Mouse (Mus musculus) limb, embryonic 12.5 days (tissue): ENCODE data around the gene Il16. TPM values are rescaled to one million over a fixed set of nuclear protein-coding genes. Genes with fewer than 3 reads are reported as not detected.

Experiments
- ATAC-seq: fragments of 200-750 bp; cut with Nextera tagmentation; 2 replicates; pipeline ENCODE4 v1.8.0; 2017; ENCODE audit warnings: low read depth, moderate TSS enrichment; ENCODE audit not compliant: insufficient number of reproducible peaks, insufficient read depth, low FRiP score, low TSS enrichment
- H3K27ac ChIP-seq: fragments of 300-500 bp; sonication (generic); 2 replicates; pipeline ENCODE4 v1.5.1; 2016; ENCODE audit warnings: mild to moderate bottlenecking, moderate library complexity
- H3K27me3 ChIP-seq: fragments of 300-500 bp; sonication (generic); 2 replicates; pipeline ENCODE4 v1.6.1; 2016; ENCODE audit warnings: mild to moderate bottlenecking, moderate library complexity
- H3K36me3 ChIP-seq: fragments of 300-500 bp; sonication (generic); 2 replicates; pipeline ENCODE4 v1.6.1; 2016; ENCODE audit warnings: mild to moderate bottlenecking, moderate library complexity
- H3K4me1 ChIP-seq: fragments of 300-500 bp; sonication (generic); replicated peaks from 2 replicates; pipeline ENCODE4 v1.6.1; 2016
- H3K4me2 ChIP-seq: fragments of 300-500 bp; sonication (generic); 2 replicates; pipeline ENCODE4 v1.6.1; 2016; ENCODE audit warnings: mild to moderate bottlenecking, moderate library complexity
- H3K4me3 ChIP-seq: fragments of 300-500 bp; sonication (generic); replicated peaks from 2 replicates; pipeline ENCODE4 v1.5.1; 2016; ENCODE audit warnings: mild to moderate bottlenecking
- H3K9ac ChIP-seq: fragments of 300-500 bp; sonication (generic); replicated peaks from 2 replicates; pipeline ENCODE4 v1.6.1; 2016; ENCODE audit warnings: mild to moderate bottlenecking, moderate library complexity
- H3K9me3 ChIP-seq: fragments of 300-500 bp; sonication (generic); 2 replicates; pipeline ENCODE4 v1.6.1; 2016; ENCODE audit warnings: mild to moderate bottlenecking, moderate library complexity
- WGBS: fragments of 180-500 bp; shearing (Covaris S2); methylation state at CpG from one replicate; pipeline ENCODE4 v1.1.7; 2016; 5-methylcytosine and 5-hydroxymethylcytosine counted together
- polyA plus RNA-seq: library from polyadenylated mRNA; unstranded; fragments of >200 nt; fragmentation: Nextera tagmentation; extraction: Ambion mirVana; gene quantifications from 2 replicates; pipeline ENCODE4 v1.2.1, GENCODE M21; 2016

The Il16 gene
- polyA plus RNA-seq, 1 experiment from 2014 or later, result 2.9 TPM

- no peaks in the 10 kb centered on the region; the same call in 1 of the 2 replicates for H3K9me3 ChIP-seq
- no peak for ATAC-seq
- 84% methylated on average over 9 of the region's 9 CpGs for WGBS
- H3K9ac ChIP-seq, result no peak overlapping the region
- H3K27me3 ChIP-seq, result no peaks in the 10 kb centered on the region
- no peak overlapping the region for H3K27ac ChIP-seq
- no peaks in the 10 kb centered on the region for H3K4me1 ChIP-seq
- H3K36me3 ChIP-seq, result no peaks in the 10 kb centered on the region
- no peak overlapping the region for H3K4me2 ChIP-seq
- no peak overlapping the region for H3K4me3 ChIP-seq
These were observed 86.1 kb downstream of the Il16 start for GRCm38 (mm10) chr7:83659159-83660065.

- H3K4me3 ChIP-seq, result no peak overlapping the region
- no peaks in the 10 kb centered on the region for H3K36me3 ChIP-seq
- 93% methylated on average over 1 of the region's 1 CpGs for WGBS
- H3K4me2 ChIP-seq, result no peak overlapping the region
- H3K9me3 ChIP-seq, result no peaks in the 10 kb centered on the region; the same call in 1 of the 2 replicates
- H3K27ac ChIP-seq, result no peak overlapping the region
- H3K9ac ChIP-seq, result no peak overlapping the region
- H3K27me3 ChIP-seq, result no peaks in the 10 kb centered on the region
- no peaks in the 10 kb centered on the region for H3K4me1 ChIP-seq
- no peak for ATAC-seq
These were observed 86.8 kb downstream of the Il16 start for GRCm38 (mm10) chr7:83658716-83659115.

- Histone ChIP-seq H3K27ac (no peak overlapping the region), H3K9ac (no peak overlapping the region), H3K4me3 (no peak overlapping the region)
These were observed 90.4 kb downstream of the Il16 start for GRCm38 (mm10) chr7:83654938-83655630.

GRCm38 (mm10) chr7:83654196-83654595, 91.3 kb downstream of the Il16 start:
- Histone ChIP-seq H3K27me3 (no peaks in the 10 kb centered on the region), H3K9me3 (no peaks in the 10 kb centered on the region; the same call in 1 of the 2 replicates), H3K4me1 (no peaks in the 10 kb centered on the region), H3K27ac (no peak overlapping the region), H3K36me3 (no peaks in the 10 kb centered on the region), H3K9ac (no peak overlapping the region), H3K4me2 (no peak overlapping the region), H3K4me3 (no peak overlapping the region)
- 86% methylated on average over 2 of the region's 2 CpGs for WGBS
- no peak for ATAC-seq

More at GRCm38 (mm10) chr7:83654938-83655630, 90.4 kb downstream of the Il16 start:
- Histone ChIP-seq H3K36me3 (no peaks in the 10 kb centered on the region), H3K4me1 (no peaks in the 10 kb centered on the region), H3K4me2 (no peak overlapping the region), H3K9me3 (no peaks in the 10 kb centered on the region; the same call in 1 of the 2 replicates), H3K27me3 (no peaks in the 10 kb centered on the region)
- ATAC-seq, result no peak
- 55% methylated on average over 5 of the region's 5 CpGs for WGBS

DNA sequence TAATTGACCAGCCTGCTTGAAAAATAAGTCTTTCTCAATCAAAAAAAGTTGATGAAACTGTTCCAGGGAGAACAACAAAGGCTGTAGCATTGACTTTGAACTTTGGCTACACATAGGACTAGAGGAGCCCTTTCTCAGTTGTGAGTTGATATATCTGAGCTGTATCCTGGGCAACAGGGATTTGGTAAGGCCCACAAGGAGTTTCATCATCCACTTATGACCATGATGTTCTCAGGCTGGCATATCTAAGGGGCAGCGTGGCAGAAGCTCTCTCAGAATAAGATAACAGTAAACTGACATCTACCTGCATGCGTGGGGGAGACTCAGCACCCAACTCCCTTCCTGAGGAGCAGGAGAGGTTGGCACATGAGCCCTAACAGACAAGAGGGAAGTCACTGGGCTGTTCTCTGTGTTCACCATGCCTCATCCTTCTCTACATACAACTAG, 91.9 kb downstream of the Il16 start:
- Histone ChIP-seq H3K27ac (no peak overlapping the region), H3K4me1 (peaks cover 5% of the 10 kb centered on the region), H3K27me3 (no peaks in the 10 kb centered on the region), H3K9me3 (no peaks in the 10 kb centered on the region; the same call in 1 of the 2 replicates), H3K4me2 (no peak overlapping the region), H3K4me3 (no peak overlapping the region), H3K9ac (no peak overlapping the region), H3K36me3 (no peaks in the 10 kb centered on the region)
- 89% methylated on average over 2 of the region's 2 CpGs for WGBS
- ATAC-seq, result no peak

GRCm38 (mm10) chr7:83652498-83652897, 93.0 kb downstream of the Il16 start:
- Histone ChIP-seq H3K4me2 (no peak overlapping the region), H3K27ac (no peak overlapping the region), H3K9ac (no peak overlapping the region), H3K9me3 (no peaks in the 10 kb centered on the region; the same call in 1 of the 2 replicates), H3K4me1 (peaks cover 7% of the 10 kb centered on the region), H3K4me3 (no peak overlapping the region), H3K27me3 (no peaks in the 10 kb centered on the region), H3K36me3 (no peaks in the 10 kb centered on the region)
- 82% methylated on average over 5 of the region's 5 CpGs for WGBS
- no peak for ATAC-seq

DNA sequence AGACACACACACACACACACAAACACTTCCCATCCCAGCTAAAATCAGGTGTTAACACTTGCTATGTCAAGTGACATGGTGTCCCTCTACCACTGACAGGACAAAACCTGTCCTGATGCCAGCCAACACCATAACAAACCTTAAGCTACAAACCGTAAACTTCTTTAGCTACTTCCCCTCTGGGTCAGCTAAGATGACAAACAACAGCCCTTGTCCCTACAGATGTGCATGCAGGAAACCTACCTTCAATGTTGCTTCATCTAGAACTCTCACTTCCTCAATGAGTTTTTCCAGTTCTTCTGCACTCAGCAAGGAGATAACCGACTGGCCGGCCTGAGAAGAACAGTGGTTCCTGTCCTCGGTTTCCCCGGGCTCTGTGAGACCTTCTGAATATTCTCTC, 94.9 kb downstream of the Il16 start:
- Histone ChIP-seq H3K27me3 (no peaks in the 10 kb centered on the region), H3K4me2 (no peak overlapping the region), H3K36me3 (no peaks in the 10 kb centered on the region), H3K4me3 (no peak overlapping the region), H3K9ac (no peak overlapping the region), H3K9me3 (no peaks in the 10 kb centered on the region), H3K4me1 (peaks cover 7% of the 10 kb centered on the region), H3K27ac (no peak overlapping the region)
- ATAC-seq, result no peak
- WGBS, result 85% methylated on average over 5 of the region's 5 CpGs

DNA sequence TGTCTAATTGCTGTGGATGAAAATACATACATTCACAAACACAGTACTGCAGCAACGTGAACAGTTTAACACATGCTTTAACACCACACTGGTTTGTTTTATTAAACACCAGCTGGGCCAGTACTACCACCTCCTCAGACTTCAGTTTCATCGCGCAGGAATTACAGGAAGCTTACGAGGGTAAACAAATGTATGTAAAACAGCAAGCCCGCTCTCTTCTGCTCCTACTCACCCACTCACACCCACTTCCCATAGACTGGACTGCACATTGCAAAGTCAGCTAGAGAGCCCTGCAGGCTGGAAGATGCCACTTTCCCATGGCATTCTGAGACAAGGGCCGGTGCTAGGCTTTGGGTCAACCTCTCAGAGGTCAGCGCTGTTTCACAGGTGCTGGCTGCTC, 96.7 kb downstream of the Il16 start:
- H3K27me3 ChIP-seq, result no peaks in the 10 kb centered on the region
- H3K9ac ChIP-seq, result no peak overlapping the region
- no peak overlapping the region for H3K4me2 ChIP-seq
- no peak overlapping the region for H3K27ac ChIP-seq
- H3K9me3 ChIP-seq, result no peaks in the 10 kb centered on the region
- peaks cover 7% of the 10 kb centered on the region for H3K4me1 ChIP-seq
- peaks cover 10% of the 10 kb centered on the region; the same call in 1 of the 2 replicates for H3K36me3 ChIP-seq
- H3K4me3 ChIP-seq, result no peak overlapping the region
- no peak for ATAC-seq
- WGBS, result 73% methylated on average over 7 of the region's 7 CpGs

DNA sequence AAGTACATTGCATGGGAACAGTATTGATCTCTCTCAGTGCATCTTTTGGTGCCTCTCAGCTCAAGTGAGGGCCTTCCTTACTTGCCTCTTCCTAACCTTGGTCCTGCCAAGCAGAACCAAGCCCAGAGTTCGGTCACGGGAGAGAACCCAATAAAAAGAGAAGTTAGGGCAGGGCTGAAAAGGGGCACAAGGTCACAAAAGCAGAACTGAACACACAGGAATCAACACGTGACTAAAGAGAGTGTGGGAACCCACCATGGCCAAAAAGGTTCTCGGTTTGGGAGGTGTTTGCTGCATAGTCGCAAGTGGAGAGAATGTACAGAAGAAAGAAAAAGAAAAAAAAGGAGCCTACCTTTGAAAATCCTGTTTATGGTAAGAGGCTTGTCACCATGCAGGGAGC, 100.0 kb downstream of the Il16 start:
- Histone ChIP-seq H3K9me3 (no peaks in the 10 kb centered on the region), H3K4me3 (no peak overlapping the region), H3K27ac (no peak overlapping the region), H3K9ac (no peak overlapping the region), H3K4me1 (peaks cover 7% of the 10 kb centered on the region), H3K27me3 (no peaks in the 10 kb centered on the region), H3K36me3 (peaks cover 41% of the 10 kb centered on the region), H3K4me2 (no peak overlapping the region)
- no peak for ATAC-seq
- WGBS, result 83% methylated on average over 5 of the region's 5 CpGs

DNA sequence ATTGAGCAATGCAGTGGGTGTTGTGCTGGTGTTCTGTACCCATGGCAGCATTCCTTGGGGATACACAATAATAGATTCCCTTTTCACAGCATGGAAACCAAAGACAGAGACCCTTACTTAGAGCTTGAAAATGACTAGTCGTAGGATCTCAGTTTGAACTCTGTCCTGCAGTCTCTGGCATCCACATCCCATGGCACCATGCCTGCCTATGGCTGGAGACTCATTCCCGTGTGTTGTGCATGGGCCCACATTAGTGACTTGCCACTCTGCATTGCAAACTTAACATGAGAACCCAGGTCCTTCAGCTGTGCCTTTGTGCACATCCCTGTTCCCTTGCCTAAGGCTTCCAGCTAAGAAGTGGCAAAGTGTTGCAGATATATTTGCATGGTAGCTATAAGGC, 100.8 kb downstream of the Il16 start:
- Histone ChIP-seq H3K4me2 (no peak overlapping the region), H3K4me3 (no peak overlapping the region), H3K4me1 (peaks cover 7% of the 10 kb centered on the region), H3K9ac (no peak overlapping the region), H3K36me3 (peaks cover 48% of the 10 kb centered on the region), H3K27me3 (no peaks in the 10 kb centered on the region), H3K9me3 (no peaks in the 10 kb centered on the region), H3K27ac (no peak overlapping the region)
- 93% methylated on average over 2 of the region's 2 CpGs for WGBS
- ATAC-seq, result no peak

DNA sequence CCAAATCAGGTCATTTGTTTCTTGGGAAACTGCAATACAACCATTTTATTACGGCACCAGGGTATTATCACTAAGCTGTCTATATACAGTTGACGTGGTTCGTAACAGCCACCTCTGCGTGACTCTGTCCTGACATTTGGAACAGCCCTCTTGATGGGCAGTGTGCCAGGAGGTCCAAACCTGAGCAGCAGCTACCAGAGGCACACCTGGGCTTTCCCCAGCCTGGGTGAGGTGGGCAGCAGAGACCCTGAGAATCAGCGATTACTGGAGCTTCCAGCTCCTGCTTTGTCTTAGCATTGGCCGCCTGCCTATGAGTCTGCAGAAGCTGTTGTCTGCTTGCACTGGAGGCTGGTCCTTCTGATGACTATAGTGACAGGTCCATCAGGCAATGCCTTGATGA, 101.9 kb downstream of the Il16 start:
- Histone ChIP-seq H3K9me3 (no peaks in the 10 kb centered on the region), H3K27me3 (no peaks in the 10 kb centered on the region), H3K36me3 (peaks cover 57% of the 10 kb centered on the region), H3K4me2 (no peak overlapping the region), H3K9ac (no peak overlapping the region), H3K27ac (no peak overlapping the region), H3K4me3 (no peak overlapping the region), H3K4me1 (peaks cover under 1% of the 10 kb centered on the region; the same call in 1 of the 2 replicates)
- no peak for ATAC-seq
- WGBS, result 81% methylated on average over 6 of the region's 6 CpGs
